ENCODE assay signal across 12 mouse cellular contexts in the genomic region with DNA sequence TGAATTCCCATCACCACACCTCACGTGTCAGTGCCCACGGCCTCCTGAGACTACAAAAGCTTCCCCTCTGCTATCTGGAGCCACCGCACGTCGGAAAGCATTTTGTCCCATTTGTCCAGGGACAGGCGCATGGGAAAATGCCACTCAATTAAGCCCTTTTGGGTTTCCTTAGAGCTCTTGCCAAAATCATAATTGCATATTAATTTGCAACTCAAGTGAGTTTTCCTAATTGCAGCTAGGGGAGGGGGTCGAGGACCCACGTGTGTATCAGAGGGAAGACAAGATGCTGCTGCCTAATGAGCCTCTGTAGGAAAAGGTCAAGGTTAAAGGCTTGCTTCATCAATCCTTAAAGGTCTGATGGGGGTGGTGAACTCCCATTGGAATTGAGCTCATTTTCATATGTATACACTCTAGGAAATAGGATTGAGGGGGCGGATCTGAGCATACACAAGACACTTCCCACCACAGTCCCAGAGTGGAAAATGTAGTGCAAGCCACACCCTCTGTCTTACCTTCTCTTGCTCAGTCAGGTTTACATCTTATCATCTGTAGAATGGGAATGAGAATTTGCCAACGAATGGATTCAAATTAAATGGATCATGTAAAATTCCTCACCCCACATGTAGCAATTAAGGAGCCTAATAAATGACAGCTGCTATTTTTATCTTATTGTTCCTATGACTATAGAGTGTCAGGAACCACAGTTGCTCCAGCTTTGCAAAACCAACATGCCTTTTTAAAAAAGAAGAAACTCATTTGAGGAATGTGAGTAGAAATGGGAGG.
DNase-seq lines count a peak whose midpoint lies in the region; ATAC-seq lines count a peak whose summit lies in the region.
"Had no signal": no experiment of that assay in that cellular context is flagged by ENCODE, and none has a peak within 500 bp of the region (broad histone marks: within the 10 kb centered on the region; RNA-seq: fewer than 3 reads in every experiment).

No protein-coding gene starts in this region.

- H3K9ac ChIP-seq in midbrain, embryonic 11.5 days (ENCODE audit: low read length): no peak overlapping the region
- no peak overlapping the region for H3K9ac ChIP-seq in forebrain, embryonic 12.5 days
- H3K9ac ChIP-seq: liver, embryonic 13.5 days had no signal

- no peak overlapping the region for H3K4me2 ChIP-seq in midbrain, embryonic 11.5 days
- no peak overlapping the region for H3K4me2 ChIP-seq in forebrain, embryonic 12.5 days
- H3K4me2 ChIP-seq: liver, embryonic 13.5 days had no signal

- no peak overlapping the region for H3K4me3 ChIP-seq in midbrain, embryonic 11.5 days (ENCODE audit: low read depth, low read length)
- no peak overlapping the region for H3K4me3 ChIP-seq in midbrain, embryonic 10.5 days
- no peak overlapping the region for H3K4me3 ChIP-seq in forebrain, embryonic 12.5 days (replicated peaks)
- H3K4me3 ChIP-seq: liver, embryonic 13.5 days had no signal

- no peaks in the 10 kb centered on the region for H3K4me1 ChIP-seq in midbrain, embryonic 11.5 days (ENCODE audit: control insufficient read depth, insufficient read depth, low read length)
- H3K4me1 ChIP-seq in midbrain, embryonic 10.5 days: peaks cover 11% of the 10 kb centered on the region; the same call in 1 of the 2 replicates
- peaks cover 10% of the 10 kb centered on the region for H3K4me1 ChIP-seq in forebrain, embryonic 12.5 days
- H3K4me1 ChIP-seq: liver, embryonic 13.5 days had no signal

- H3K9me3 ChIP-seq in midbrain, embryonic 11.5 days (ENCODE audit: control insufficient read depth, low read length): no peaks in the 10 kb centered on the region
- H3K9me3 ChIP-seq in midbrain, embryonic 10.5 days (replicated peaks): no peaks in the 10 kb centered on the region
- no peaks in the 10 kb centered on the region for H3K9me3 ChIP-seq in forebrain, embryonic 12.5 days
- H3K9me3 ChIP-seq: liver, embryonic 13.5 days had no signal

- peak; percentile 86 for ATAC-seq in midbrain, embryonic 11.5 days (ENCODE audit: low FRiP score)
- peak; percentile 84 for ATAC-seq in forebrain, embryonic 12.5 days (ENCODE audit: low FRiP score)

- DNase-seq in midbrain, embryonic 11.5 days (ENCODE audit: low spot score, missing footprints): peak; percentile 79
- no peak for DNase-seq in midbrain, embryonic 10.5 days (ENCODE audit: low spot score)
- DNase-seq in mesoderm, embryonic 11.5 days (ENCODE audit: low read depth, low spot score): peak; percentile 54
- peak; percentile 23 for DNase-seq in retina, postnatal 7 days (ENCODE audit: low read depth, low spot score)
- DNase-seq in thymus, postnatal 10 days (ENCODE audit: low spot score in 2 of 2): no peak
- DNase-seq in urinary bladder, postnatal 25 days (ENCODE audit: low spot score): no peak
- no peak for DNase-seq in spleen, postnatal 10 days (ENCODE audit: low spot score in 2 of 2)
- DNase-seq: heart, postnatal 4 days; kidney, postnatal 25 days; liver, embryonic 13.5 days had no signal

- no peak overlapping the region for H3K27ac ChIP-seq in midbrain, embryonic 11.5 days (ENCODE audit: low read depth, low read length)
- no peak overlapping the region for H3K27ac ChIP-seq in midbrain, embryonic 10.5 days (replicated peaks)
- no peak overlapping the region for H3K27ac ChIP-seq in forebrain, embryonic 12.5 days
- H3K27ac ChIP-seq: liver, embryonic 13.5 days had no signal

- no peaks in the 10 kb centered on the region for H3K27me3 ChIP-seq in midbrain, embryonic 11.5 days (ENCODE audit: control insufficient read depth, insufficient read depth, low read length)
- 0 out of 2 replicates have a peak, but pooled peaks cover 12% of the 10 kb centered on the region for H3K27me3 ChIP-seq in midbrain, embryonic 10.5 days (ENCODE audit: low read depth, poor library complexity, severe bottlenecking)
- H3K27me3 ChIP-seq in forebrain, embryonic 12.5 days: no peaks in the 10 kb centered on the region; the same call in 1 of the 2 replicates
- H3K27me3 ChIP-seq: CH12.LX; liver, embryonic 13.5 days had no signal

- WGBS in midbrain, embryonic 11.5 days: 55% methylated on average over 10 of the region's 10 CpGs
- WGBS in midbrain, embryonic 10.5 days: 68% methylated on average over 10 of the region's 10 CpGs
- WGBS in forebrain, embryonic 12.5 days: 34% methylated on average over 10 of the region's 10 CpGs

- no peaks in the 10 kb centered on the region for H3K36me3 ChIP-seq in midbrain, embryonic 11.5 days (ENCODE audit: control insufficient read depth, insufficient read depth, low read length)
- H3K36me3 ChIP-seq in midbrain, embryonic 10.5 days: no peaks in the 10 kb centered on the region
- H3K36me3 ChIP-seq in forebrain, embryonic 12.5 days (replicated peaks): no peaks in the 10 kb centered on the region
- H3K36me3 ChIP-seq: liver, embryonic 13.5 days had no signal

Comparison
In these comparisons a context has a peak if more than half of its experiments do, and no peak if none do; other contexts are left out.
1. DNase-seq: peak in midbrain, embryonic 11.5 days (single experiment), mesoderm, embryonic 11.5 days (single experiment) and retina, postnatal 7 days (single experiment); none in midbrain, embryonic 10.5 days (single experiment), thymus, postnatal 10 days (0 of 2), urinary bladder, postnatal 25 days (single experiment) and spleen, postnatal 10 days (0 of 2).